Mouse (Mus musculus): ENCODE measurements at regions not wholly inside any gene's neighbourhood (a gene's known extent, or its start where the extent isn't known, plus 50 kb on each side); places are given as distances from the start of the nearest gene placed in this dataset.

- no peaks in the 10 kb centered on the region for H3K9me3 ChIP-seq (ENCODE audit: low read length)
- peak; percentile 86 for ATAC-seq
- H3K27ac ChIP-seq (ENCODE audit: low read depth, low read length) = no peak overlapping the region; the same call in 1 of the 2 replicates
- no peak overlapping the region for H3K9ac ChIP-seq
- H3K4me2 ChIP-seq (ENCODE audit: low read depth) = no peak overlapping the region
- 11% methylated on average over 24 of the region's 24 CpGs for WGBS
- no peak for TF ChIP-seq CTCF (IDR thresholded peaks at IDR 0.05; ENCODE audit: low read depth)
- peak; percentile 57 for DNase-seq
- H3K36me3 ChIP-seq (ENCODE audit: insufficient read depth) = no peaks in the 10 kb centered on the region
- no peak overlapping the region for H3K4me3 ChIP-seq (ENCODE audit: low read depth, low read length)
- 0 out of 2 replicates have a peak, but pooled peaks cover 3% of the 10 kb centered on the region for H3K27me3 ChIP-seq (ENCODE audit: insufficient read depth, low read length)
- peaks cover 4% of the 10 kb centered on the region for H3K4me1 ChIP-seq (ENCODE audit: insufficient read depth)
Observed at GRCm38 (mm10) chr8:92133484-92134406, 223.7 kb upstream of the Irx5 start.

GRCm38 (mm10) chr8:92132949-92133348 lies 224.5 kb upstream of the Irx5 start:
- Histone ChIP-seq H3K9me3 (ENCODE audit: low read length) (no peaks in the 10 kb centered on the region), H3K9ac (no peak overlapping the region), H3K27me3 (ENCODE audit: insufficient read depth, low read length) (no peaks in the 10 kb centered on the region), H3K4me1 (ENCODE audit: insufficient read depth) (peaks cover 4% of the 10 kb centered on the region), H3K36me3 (ENCODE audit: insufficient read depth) (no peaks in the 10 kb centered on the region), H3K4me2 (ENCODE audit: low read depth) (no peak overlapping the region), H3K27ac (ENCODE audit: low read depth, low read length) (no peak overlapping the region), H3K4me3 (ENCODE audit: low read depth, low read length) (no peak overlapping the region)
- no peak for TF ChIP-seq CTCF (IDR thresholded peaks at IDR 0.05; ENCODE audit: low read depth)
- DNase-seq (no peak), ATAC-seq (no peak)
- 34% methylated on average over 4 of the region's 4 CpGs for WGBS

GRCm38 (mm10) chr8:92132526-92132925 lies 224.9 kb upstream of the Irx5 start:
- no peak overlapping the region for H3K9ac ChIP-seq
- no peak for TF ChIP-seq CTCF (IDR thresholded peaks at IDR 0.05; ENCODE audit: low read depth)
- H3K27me3 ChIP-seq (ENCODE audit: insufficient read depth, low read length) = no peaks in the 10 kb centered on the region; the same call in 1 of the 2 replicates
- no peak overlapping the region for H3K4me2 ChIP-seq (ENCODE audit: low read depth)
- DNase-seq = no peak
- H3K36me3 ChIP-seq (ENCODE audit: insufficient read depth) = no peaks in the 10 kb centered on the region
- WGBS = 66% methylated on average over 5 of the region's 5 CpGs
- peaks cover 4% of the 10 kb centered on the region for H3K4me1 ChIP-seq (ENCODE audit: insufficient read depth)
- H3K9me3 ChIP-seq (ENCODE audit: low read length) = no peaks in the 10 kb centered on the region
- H3K27ac ChIP-seq (ENCODE audit: low read depth, low read length) = no peak overlapping the region
- ATAC-seq = no peak
- no peak overlapping the region for H3K4me3 ChIP-seq (ENCODE audit: low read depth, low read length)

GRCm38 (mm10) chr8:92130025-92130557 lies 227.3 kb upstream of the Irx5 start:
- Histone ChIP-seq H3K4me1 (ENCODE audit: insufficient read depth) (no peaks in the 10 kb centered on the region), H3K27ac (ENCODE audit: low read depth, low read length) (no peak overlapping the region), H3K36me3 (ENCODE audit: insufficient read depth) (no peaks in the 10 kb centered on the region), H3K27me3 (ENCODE audit: insufficient read depth, low read length) (peaks cover 6% of the 10 kb centered on the region; the same call in 1 of the 2 replicates), H3K4me3 (ENCODE audit: low read depth, low read length) (no peak overlapping the region), H3K9ac (no peak overlapping the region), H3K9me3 (ENCODE audit: low read length) (no peaks in the 10 kb centered on the region), H3K4me2 (ENCODE audit: low read depth) (no peak overlapping the region)
- no peak for TF ChIP-seq CTCF (IDR thresholded peaks at IDR 0.05; ENCODE audit: low read depth)
- no peak for ATAC-seq
- no peak for DNase-seq
- WGBS = 60% methylated on average over 8 of the region's 8 CpGs

GRCm38 (mm10) chr8:92129241-92130015 lies 228.0 kb upstream of the Irx5 start:
- H3K4me3 ChIP-seq (ENCODE audit: low read depth, low read length) = no peak overlapping the region
- no peak overlapping the region for H3K4me2 ChIP-seq (ENCODE audit: low read depth)
- no peak overlapping the region for H3K9ac ChIP-seq
- no peak for DNase-seq
- no peak for TF ChIP-seq CTCF (IDR thresholded peaks at IDR 0.05; ENCODE audit: low read depth)
- H3K27me3 ChIP-seq (ENCODE audit: insufficient read depth, low read length) = peaks cover 6% of the 10 kb centered on the region; the same call in 1 of the 2 replicates
- no peak overlapping the region for H3K27ac ChIP-seq (ENCODE audit: low read depth, low read length)
- no peaks in the 10 kb centered on the region for H3K4me1 ChIP-seq (ENCODE audit: insufficient read depth)
- ATAC-seq = no peak
- H3K36me3 ChIP-seq (ENCODE audit: insufficient read depth) = no peaks in the 10 kb centered on the region
- no peaks in the 10 kb centered on the region for H3K9me3 ChIP-seq (ENCODE audit: low read length)
- 45% methylated on average over 6 of the region's 6 CpGs for WGBS

GRCm38 (mm10) chr8:92125631-92126030 lies 231.8 kb upstream of the Irx5 start:
- ATAC-seq = no peak
- WGBS = 69% methylated on average over 3 of the region's 3 CpGs

More at GRCm38 (mm10) chr8:92125631-92126030, 231.8 kb upstream of the Irx5 start:
- Histone ChIP-seq H3K27me3 (ENCODE audit: insufficient read depth, low read length) (peaks cover 6% of the 10 kb centered on the region; the same call in 1 of the 2 replicates), H3K27ac (ENCODE audit: low read depth, low read length) (no peak overlapping the region), H3K4me3 (ENCODE audit: low read depth, low read length) (no peak overlapping the region), H3K4me1 (ENCODE audit: insufficient read depth) (no peaks in the 10 kb centered on the region), H3K4me2 (ENCODE audit: low read depth) (no peak overlapping the region), H3K9me3 (ENCODE audit: low read length) (no peaks in the 10 kb centered on the region), H3K36me3 (ENCODE audit: insufficient read depth) (no peaks in the 10 kb centered on the region), H3K9ac (no peak overlapping the region)
- TF ChIP-seq CTCF (IDR thresholded peaks at IDR 0.05; ENCODE audit: low read depth) = no peak
- no peak for DNase-seq
